Mouse (Mus musculus): Measurements from ENCODE around the gene Spats2.

The Spats2 gene

DNA sequence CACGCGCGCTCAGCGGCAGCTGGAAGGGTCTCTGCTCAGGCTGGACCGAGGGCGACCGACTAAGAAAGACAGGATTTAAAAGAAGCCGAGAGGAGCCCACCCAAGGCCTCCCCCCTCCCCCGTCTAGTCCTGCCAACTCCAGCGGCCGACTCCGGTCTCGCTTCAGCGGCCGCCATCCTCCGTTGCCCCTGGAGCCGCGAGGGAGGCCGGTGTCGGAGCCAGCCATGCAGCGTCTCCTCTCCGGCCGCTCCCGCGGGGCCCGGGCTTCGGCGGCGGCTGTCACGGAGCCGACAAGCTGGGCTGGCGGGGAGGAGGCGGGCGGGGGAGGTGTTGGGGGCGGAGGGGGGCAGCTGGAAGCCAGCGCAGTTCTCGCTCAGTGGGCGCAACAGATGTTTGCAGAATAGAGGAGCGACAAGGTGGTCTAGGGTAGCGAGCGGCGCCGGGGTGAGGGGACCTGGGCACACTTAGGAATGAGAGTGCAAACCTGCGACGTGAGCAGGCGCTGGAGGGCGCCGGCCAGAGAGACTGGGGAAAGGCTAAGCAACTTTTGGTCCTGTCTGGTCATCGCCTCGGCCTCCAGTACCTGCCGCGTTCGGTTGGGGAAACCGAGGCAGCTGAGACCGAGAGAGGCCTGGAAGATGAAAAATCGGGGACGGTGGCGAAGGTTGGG lies 28.8 kb upstream of the Spats2 start:
- DNase-seq (ENCODE audit: inconsistent age in 2 of 2, low spot score in 1 of 2): peak in 1 of 2 experiments; percentile 56

DNA sequence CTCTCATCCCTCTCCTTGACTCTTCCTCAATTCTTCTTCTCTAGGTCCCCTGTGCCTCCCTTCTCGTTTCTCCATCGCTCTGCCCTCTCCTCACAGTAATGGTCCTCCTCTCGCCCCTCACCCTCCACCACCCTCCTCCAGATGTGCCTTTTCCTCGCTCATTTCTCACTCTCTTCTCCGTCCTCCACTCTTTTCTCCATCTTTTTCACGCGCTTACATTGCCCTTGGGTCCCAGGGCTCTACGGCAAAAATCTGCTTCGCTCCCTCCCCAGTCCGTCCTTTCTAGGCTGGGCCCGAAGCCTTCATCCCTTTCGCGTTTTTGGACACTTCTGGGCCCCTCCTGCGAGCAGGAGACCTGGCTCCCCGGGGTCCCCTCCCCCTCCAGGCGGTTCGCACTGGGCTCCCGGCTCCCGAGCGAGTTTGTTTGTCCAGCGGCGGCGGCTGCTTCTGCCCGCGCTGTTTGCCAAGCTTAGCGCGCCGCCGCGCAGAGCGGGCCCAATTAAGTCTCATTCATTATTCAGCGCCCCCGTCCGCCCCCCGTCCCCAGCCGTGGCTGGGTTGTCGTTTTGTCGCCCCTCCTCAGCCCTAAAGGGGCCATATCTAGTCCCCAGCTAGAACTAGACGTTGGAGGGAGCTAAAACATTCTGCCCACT lies 27.8 kb upstream of the Spats2 start:
- DNase-seq (ENCODE audit: inconsistent age in 2 of 2, low spot score in 1 of 2): peak in 1 of 2 experiments; percentile 52

DNA sequence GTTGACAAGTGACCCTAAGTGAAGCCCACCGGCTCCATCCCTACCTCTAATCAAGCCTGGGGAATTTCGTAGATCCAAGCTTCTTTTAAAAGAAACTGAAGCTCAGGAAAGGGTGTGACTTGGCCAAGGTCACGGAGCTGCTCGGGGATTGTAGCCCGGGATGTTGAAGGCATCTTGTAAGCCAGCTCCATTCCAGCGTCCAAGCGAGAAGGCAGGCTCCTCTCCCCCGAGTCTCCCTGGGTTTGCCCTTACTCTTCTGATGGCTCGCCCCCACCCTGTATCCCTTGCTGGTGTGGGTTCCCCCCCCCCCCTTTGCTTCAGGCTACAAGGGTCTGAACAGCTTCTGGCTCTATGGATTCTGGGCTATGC lies 27.2 kb upstream of the Spats2 start:
- DNase-seq (ENCODE audit: inconsistent age in 2 of 2, low spot score in 1 of 2): peak in 1 of 2 experiments; percentile 44

DNA sequence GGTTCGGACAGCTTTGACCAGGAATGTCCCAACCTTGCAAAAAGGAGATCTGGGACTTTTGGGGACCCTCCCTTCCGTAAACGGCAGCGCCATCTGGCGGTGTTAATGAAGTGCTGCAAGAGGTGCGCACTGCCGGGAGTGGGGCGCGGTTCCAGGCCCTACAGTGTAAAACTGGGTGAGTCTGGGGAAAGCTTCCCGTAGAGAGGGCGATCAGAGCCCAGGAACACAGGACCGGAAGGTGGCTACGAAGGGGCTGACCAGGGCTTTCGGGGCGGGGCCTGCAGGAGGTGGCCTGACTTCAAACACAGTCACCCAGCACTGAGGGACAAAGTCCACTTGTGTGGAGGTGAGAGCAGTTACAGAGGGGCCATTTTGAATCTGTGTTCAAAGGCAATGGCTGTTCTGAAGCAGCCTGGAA lies 26.6 kb upstream of the Spats2 start:
- DNase-seq (ENCODE audit: inconsistent age in 2 of 2, low spot score in 1 of 2): peak in 1 of 2 experiments; percentile 80

DNA sequence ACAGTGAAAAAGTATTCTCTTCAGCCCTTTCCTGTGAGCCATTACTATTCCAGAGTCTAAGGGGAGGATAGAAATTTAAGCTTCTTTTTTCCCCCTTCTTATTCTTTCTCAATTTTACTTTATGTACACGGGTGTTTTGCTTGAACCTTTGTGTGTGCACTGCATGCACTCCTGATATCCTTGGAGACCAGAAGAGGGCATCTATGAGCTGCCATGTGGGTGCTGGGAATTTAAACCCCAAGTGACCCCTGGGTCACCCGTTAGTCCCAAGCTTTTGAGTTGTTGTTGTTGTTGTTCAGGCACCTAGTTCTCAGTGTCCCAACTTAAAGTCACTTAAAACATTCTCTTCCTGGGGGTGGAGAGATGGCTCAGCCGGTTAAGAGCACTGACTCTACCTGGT lies 25.7 kb upstream of the Spats2 start:
- no peak for DNase-seq (ENCODE audit: inconsistent age in 2 of 2, low spot score in 1 of 2)

DNA sequence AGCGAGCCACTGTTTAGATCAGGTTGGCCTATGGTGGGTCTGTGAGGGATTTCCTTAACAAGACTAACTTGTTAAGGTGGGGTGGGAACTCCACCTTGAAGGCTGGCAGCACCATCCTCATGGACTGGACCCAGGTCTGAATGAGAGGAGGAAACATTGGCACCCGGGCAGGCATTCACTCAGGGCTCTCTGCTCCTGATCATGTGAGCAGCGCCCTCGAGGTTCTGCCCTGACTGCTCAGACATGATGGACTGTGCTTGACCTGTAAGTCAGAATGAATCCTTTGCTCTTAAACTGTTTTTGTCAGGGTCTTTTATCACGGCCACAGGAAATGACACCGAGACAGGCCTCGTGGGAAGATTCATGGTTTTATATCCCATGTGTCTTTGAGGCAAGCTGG lies 20.5 kb upstream of the Spats2 start:
- DNase-seq (ENCODE audit: inconsistent age in 2 of 2, low spot score in 1 of 2): no peak

DNA sequence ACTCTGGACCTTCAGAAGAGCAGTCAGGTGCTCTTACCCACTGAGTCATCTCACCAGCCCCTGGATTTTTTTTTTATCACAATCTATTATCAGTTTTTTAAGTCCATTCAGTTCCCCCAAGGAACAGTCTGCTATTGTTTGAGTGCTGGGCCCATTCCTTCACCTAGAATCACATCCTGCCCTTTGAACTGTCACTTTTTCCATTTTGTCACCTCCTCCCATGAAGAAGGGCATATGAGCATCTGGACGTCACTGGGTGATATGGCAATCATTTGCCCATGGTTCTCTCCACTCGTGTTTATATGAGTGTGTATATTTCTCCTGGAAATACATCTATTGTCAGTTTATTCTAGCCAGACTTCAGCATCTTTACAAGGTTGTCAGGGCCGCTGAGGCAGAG lies 17.9 kb upstream of the Spats2 start:
- DNase-seq (ENCODE audit: inconsistent age in 2 of 2, low spot score in 1 of 2): no peak

DNA sequence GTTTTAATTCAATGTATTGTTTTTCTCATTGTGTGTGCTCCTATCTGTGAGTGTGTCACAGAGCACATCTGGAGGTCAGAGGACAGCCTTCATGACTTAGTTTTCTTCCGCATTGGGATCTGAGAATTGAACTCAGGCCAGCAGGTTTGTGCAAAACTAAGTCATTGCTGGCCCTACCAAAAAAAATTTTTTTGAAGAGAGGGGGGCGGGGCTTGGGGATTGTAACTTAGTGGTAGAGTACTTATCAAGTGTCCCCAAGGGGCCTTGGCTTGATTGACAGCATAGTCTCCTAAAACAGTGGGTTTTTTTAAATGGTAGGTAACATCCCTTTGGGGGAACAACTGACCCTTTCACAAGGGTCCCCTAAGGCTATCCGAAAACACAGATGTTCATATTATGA lies 14.6 kb upstream of the Spats2 start:
- no peak for DNase-seq (ENCODE audit: inconsistent age in 2 of 2, low spot score in 1 of 2)

DNA sequence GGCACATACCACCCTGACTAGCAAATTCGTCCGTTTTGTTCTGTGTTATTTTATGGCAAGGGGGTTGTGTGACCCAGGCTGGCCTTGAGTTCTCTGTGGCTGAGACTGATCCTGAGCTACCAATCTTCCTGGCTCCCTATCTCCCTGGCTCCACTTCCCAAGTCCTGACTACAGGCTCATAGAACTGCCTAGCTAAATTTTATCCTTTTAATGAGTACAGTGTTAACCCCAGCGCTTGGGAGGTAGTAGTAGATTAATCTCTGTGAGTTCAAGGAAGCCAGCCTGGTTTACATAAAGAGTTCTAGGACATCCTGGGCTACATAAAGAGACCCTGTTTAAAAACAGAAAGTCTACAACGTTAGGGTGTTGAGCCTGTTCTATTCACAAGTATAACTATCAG lies 13.9 kb upstream of the Spats2 start:
- DNase-seq (ENCODE audit: inconsistent age in 2 of 2, low spot score in 1 of 2): no peak

DNA sequence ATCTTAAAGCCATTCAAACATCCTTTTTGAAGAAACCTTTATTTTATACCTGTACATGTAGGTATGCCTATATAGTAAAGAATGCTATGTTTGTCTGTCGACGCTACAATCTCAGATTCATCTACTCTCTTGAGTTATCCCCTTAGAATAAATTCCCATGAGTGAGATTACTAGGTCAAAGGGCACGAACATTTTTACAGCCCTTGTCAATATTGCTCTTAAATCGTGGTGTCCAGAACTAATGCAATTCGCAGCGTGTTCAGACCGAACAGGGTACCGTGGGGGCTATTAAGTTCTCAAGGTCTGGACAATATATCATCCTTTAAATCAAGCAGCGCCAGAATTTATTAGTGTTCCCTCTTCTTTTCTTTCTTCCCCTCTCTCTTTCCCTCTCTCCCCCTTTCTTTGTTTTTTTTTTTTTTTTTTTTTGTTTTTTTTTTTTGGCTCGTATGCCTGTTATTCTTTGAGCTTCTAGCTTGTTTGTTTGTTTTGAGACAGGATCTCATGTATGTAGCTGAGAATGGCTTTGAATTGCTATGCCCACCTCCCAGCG lies 12.8 kb upstream of the Spats2 start:
- no peak for DNase-seq (ENCODE audit: inconsistent age in 2 of 2, low spot score in 1 of 2)

DNA sequence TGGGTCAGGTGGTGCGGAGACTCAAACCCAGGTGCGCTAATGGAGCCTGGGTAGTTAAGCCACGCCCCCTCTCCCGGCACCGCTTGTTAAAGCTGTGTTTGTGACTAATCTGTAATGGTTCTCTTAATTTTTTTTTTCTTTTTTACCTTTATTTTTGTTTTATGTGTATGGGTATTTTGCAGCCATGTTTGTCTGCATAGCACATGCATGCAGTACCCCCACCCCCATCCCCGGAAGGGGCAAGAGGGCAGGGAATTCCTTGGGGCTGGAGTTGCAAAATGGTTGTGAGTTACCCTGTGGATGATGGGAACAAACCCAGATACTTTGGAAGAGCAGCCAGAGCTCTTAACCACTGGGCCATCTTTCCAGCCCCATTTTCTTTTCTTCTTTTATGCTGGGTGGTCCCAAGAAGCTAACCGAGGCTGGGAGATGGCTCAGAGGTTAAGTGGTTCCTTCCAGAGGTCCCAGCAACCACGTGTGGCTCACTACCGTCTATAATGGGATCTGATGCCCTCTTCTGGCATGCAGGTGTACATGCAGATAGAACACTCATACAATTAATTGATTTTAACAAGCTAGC lies 12.2 kb upstream of the Spats2 start:
- DNase-seq (ENCODE audit: inconsistent age in 2 of 2, low spot score in 1 of 2): peak in 1 of 2 experiments; percentile 66

DNA sequence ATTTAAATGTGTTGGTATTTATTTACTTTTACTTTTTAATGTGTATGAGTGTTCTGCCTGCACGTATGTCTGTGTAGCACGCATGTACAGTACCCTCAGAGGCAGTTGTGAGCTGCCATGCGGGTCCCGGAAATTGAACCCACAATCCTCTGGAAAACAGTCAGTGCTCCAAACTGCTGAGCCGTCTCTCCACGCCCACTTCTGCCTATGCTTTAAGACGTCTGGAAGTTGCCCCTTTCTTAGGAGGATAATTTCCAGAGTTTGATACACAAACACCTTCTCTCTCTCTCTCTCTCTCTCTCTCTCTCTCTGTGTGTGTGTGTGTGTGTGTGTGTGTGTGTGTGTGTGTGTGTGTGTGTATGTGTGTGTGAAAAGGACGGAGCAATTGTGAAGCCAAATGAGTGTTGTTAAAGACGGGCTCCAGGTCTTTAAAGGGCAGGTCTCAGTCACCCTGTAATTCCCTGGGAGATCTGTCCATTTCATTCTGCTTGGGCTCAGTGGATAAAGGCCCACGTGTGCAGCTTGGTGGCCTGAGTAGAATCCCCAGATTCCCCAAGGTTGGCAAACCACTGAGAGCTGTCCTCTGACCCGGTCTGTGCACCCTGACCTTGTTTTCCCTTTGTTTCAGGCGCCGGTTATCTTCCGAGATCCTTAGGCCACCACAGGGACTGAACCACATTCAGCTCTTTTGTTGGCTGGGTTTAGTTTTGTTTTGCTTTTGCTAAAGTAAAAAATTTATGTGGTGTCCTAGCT lies 11.2 kb upstream of the Spats2 start:
- no peak for DNase-seq (ENCODE audit: inconsistent age in 2 of 2, low spot score in 1 of 2)

DNA sequence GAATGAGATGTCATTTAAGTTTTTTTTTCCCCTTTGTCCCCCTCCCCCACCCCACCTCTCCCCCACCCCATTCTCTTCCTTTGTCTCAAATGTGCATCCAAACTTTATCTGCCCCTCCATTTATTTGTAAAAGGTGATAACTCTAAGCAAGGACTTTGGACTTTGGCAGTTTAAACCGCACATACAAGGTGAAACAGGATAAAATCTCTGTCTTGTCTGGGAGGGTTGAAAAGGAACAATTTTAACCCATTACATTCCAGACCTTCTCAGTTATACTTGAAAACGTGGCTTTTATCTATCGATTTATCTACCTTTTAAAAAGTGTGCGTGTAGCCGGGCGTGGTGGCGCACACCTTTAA lies 10.7 kb upstream of the Spats2 start:
- no peak for DNase-seq (ENCODE audit: inconsistent age in 2 of 2, low spot score in 1 of 2)

DNA sequence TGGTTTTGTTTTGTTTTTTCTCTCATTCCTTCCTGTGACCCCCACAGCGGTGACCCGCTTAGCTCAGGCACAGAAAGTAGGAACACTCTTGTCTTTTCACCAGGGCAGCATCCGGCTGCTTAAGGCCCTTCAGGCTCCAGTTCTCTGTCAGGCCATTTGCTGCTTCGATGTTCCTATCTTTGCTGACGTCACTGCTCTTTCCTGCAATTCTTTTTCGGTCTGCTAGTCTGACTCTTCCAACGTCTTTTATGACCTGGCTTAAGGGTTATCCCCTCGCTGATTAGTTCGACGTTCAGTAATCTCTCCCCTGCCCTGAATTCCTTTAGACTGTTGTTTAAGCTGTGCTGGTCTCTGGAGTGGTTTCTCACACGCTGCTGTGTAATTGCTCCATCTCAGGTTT lies 9.2 kb upstream of the Spats2 start:
- no peak for DNase-seq (ENCODE audit: inconsistent age in 2 of 2, low spot score in 1 of 2)

DNA sequence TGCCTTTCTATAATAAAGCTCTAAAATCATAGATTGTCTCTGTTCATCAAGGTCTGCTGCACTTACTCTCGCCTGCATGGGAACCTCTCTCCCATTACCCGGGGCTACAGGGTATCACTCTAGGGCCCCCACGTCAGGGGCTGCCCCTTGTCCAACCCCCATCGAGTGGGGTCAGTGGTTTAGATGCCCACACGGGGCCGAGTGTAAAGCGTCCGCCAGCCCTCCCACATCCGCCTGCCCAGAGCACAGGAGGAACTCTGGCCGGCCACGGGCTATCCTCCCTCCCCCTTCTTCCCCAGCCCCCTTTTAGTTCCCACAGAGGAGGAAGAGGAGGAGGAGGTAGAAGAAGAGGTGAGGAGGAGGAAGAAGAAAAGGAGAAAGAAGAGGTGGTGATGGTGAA lies 4.9 kb upstream of the Spats2 start:
- no peak for DNase-seq (ENCODE audit: inconsistent age in 2 of 2, low spot score in 1 of 2)

DNA sequence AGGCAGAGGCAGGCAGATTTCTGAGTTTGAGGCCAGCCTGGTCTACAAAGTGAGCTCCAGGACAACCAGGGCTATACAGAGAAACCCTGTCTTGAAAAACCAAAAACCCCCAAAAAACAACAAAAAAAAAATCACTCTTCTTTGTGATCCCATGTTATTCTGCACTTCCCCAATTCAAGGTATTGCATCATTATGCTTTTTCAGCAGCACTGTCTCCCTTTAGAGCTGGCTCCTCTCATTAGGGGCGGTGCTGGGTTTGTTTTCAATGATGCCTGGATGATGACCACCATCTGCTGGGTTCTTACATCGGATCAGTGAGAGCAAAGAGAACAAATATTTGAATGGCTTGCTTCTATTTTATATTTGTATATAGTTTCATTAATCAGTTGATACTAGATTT lies 3.1 kb upstream of the Spats2 start:
- no peak for DNase-seq (ENCODE audit: inconsistent age in 2 of 2, low spot score in 1 of 2)

DNA sequence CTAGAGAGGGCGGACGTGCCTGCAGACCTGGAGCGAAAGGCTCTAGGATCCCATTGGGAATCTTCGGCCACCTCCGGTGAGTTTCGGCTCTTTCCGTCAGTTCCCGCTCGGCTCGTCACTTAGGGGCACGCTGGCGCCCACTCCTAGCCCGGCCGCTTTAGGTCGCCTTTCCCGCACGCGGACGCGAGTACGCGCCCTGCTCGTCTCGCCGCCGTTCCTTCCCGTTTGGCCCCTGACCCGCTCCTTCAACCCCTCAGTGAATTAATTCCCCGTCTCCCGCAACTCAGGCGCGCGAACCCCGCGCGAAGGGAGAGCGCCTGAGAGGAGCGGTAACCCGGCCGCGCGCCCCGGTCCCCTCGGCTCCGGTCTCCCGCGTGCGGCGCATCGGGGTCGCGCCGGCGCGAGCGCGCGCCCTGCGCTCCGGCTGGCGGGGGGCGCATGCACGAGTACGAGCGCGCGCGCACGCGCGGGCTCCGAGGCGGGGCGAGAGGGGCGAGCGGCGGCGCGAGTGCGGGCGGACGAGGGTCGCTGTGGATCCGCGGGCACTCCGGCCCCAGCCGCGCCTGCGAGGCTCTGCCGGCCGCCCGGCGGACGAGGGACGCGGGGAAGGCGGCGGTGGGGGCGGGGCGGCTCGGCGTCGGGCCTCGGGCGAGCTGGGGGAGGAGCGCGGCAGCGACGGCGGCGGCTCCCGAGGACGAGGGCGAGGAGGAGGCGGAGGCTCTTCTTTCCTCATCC lies 532 bp downstream of the Spats2 start:
- peak; percentile 87 to 97 for DNase-seq (ENCODE audit: inconsistent age in 2 of 2, low spot score in 1 of 2)

DNA sequence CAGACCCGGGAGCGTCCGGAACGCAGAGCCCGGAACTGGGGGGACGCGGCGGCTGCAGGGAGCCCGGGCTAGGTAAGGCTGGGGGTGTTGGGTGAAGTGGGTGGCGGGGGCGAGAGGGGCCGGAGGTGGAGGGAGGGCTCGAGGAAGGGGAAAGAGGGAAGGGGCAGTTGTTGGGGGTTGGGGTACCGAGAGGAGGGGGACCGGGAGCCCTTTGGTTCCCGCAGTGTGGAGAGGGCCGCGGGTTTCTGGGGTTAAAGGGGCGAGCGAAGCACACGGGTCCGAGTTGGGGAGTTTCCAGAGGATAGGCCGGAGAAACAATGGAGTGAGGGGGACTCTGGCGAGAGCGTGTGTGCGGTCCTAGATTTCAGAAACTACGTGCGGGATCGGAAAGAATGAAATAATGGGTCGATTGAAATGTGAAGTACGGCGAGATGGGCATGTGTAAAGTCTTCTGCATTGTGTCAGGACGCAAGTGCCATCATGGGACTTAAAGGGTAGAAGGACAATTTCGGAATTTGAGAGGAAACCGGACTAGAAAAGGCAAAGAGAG lies 1.2 kb downstream of the Spats2 start:
- peak in 1 of 2 experiments; percentile 69 for DNase-seq (ENCODE audit: inconsistent age in 2 of 2, low spot score in 1 of 2)

DNA sequence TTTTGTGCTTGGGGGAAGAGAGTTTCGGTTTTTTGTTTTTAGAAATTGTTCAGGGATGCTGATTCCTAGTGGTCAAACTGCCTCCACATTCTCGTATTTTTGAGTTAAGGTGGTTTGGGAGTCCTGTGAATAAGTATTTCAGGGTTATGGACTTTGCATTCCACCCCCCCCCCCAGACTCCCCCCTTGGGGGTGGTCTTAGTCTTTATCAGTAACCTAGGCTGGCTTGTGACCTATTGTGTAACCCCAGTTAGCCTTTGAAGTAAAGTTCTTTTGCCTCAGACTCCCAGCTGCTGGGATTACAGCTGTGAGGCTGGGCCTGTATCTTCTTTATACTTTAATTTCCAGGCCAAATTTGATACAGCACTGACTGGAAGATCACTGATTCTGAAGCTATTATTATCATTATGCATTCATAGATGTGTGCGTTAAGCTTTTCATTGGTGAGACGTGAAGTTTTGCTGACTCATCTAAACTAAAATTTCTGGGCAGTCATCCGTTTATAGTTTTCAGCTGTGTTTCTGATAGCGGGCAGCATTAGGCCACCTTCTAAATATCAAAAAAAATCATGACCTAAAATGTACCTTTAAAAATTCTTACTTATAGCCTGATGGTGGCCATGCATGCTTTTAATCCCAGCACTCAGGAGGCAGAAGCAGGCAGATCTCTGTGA lies 2.3 kb downstream of the Spats2 start:
- no peak for DNase-seq (ENCODE audit: inconsistent age in 2 of 2, low spot score in 1 of 2)

DNA sequence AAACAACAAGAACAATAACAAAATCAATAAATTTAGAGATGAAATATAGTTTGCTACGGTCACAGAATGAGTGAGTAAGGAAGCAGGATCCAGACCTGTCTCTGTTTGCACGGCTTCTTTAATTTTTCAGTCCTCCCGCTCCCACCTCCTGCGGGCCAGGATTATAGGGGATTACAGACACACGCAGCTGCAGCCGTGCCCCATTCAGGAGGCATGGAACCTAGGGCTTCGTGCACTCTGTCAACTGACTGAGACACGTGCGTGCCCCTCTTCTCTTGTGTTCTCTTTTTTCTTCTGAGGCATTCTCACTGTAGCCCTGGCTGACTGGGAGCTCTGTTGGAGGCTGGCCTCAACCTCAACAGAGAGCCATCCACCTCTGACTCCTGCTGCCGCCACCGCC lies 3.7 kb downstream of the Spats2 start:
- no peak for DNase-seq (ENCODE audit: inconsistent age in 2 of 2, low spot score in 1 of 2)
